Mouse (Mus musculus): ENCODE measurements at regions not wholly inside any gene's neighbourhood (a gene's known extent, or its start where the extent isn't known, plus 50 kb on each side); places are given as distances from the start of the nearest gene placed in this dataset.

GRCm38 (mm10) chr19:21214253-21214652, 57.8 kb upstream of the Zfand5 start:
- no peak for DNase-seq (ENCODE audit: low spot score)

GRCm38 (mm10) chr19:21193461-21193860, 78.6 kb upstream of the Zfand5 start:
- no peak for DNase-seq (ENCODE audit: low spot score)

- no peak for DNase-seq (ENCODE audit: low spot score)
Measured at GRCm38 (mm10) chr19:21192576-21192975, 79.5 kb upstream of the Zfand5 start.

GRCm38 (mm10) chr19:21189216-21189615, 82.9 kb upstream of the Zfand5 start:
- no peak for DNase-seq (ENCODE audit: low spot score)

DNA sequence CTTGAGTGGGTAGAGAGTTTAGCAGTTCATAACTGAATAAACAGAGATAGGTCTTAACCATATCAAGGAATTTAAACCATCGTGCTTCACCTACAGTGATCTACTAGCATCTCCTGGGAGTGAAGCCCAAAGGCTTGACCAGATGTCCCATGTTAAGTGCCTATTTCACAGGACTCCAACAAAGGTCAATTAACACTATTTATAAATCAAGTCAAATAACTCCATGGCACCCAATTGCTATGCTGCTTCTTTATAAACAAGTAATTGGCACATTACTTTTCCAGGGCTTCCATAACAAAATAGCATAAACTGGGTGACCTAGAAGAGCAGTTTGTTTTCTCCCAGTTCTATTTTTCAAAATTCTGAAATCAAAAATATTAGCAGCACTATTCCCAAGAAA, 85.4 kb upstream of the Zfand5 start:
- no peak for DNase-seq (ENCODE audit: low spot score)

DNA sequence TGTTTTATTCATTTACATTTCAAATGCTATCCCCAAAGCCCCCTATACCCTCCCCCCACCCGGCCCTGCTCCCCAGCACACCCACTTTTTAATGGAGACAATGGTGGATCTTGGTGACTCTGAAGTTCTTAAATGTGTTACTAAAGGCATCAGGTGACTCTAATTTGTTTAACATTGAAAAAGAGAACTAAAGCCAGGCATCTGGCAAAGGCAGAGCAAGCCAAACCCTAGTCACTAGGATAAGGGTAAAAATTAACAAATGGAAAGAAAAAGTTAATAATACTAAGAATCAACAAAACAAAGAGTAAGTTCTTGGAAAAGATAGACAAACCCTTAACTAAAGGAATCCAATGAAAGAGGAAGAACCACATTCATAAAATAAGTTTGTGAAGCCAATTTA, 86.1 kb upstream of the Zfand5 start:
- no peak for DNase-seq (ENCODE audit: low spot score)

DNA sequence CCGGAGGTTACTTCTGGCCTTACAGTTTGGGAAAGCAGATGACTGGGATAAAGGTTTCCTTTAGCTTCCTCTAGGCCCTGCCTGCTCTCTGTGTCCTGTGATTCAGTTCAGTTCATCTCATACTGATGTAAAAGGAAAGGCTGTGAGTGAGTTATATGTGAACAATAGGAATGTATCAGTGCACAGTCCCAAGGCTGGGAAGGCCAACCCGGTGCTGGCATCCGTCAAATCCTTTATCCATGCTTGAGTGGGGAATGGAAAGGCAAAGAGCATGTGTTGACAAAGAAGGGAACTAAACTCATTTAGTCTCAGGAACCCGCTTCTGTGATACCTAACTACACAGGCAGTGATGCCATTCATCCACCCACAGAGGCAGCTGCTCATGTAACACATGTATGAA, 89.0 kb upstream of the Zfand5 start:
- no peak for DNase-seq (ENCODE audit: low spot score)

DNA sequence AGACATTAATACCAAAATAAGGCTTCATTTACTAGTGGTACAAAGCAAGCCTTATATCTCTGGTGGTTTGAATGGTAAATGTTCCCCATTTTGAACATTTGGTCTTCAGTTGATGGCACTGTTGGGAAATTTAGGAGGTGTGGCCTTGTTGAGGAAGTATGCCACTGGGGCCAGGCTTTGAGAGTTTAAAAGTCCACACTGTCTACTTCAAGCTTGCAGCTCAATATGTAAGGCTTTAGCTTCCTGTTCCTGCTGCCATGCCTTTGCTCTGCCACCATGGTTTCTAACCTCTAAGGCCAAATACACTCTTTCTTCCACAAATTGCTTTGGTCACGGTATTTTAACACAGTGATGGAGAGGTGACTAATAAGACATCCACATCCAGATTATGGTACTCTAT, 92.2 kb upstream of the Zfand5 start:
- no peak for DNase-seq (ENCODE audit: low spot score)

DNA sequence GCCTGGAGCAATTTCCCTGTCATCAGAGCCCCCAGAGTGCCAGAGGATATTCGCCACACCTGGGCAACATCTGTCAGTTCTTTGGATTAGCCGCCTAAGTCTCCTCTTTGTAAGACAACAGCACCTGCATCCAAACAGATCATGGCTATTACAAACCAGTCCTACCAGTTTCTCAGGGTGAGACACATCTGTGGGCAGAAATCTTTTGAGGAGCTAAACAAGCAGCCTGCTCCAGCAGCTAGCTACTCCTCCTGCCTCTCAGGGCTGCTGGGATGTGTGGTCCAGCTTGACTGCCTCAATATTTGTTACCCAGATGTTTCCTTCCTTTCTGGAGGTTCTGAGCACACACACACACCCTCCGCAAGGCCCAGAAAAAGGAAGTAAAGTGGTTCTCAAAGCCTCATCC, 96.6 kb upstream of the Zfand5 start:
- no peak for DNase-seq (ENCODE audit: low spot score)

DNA sequence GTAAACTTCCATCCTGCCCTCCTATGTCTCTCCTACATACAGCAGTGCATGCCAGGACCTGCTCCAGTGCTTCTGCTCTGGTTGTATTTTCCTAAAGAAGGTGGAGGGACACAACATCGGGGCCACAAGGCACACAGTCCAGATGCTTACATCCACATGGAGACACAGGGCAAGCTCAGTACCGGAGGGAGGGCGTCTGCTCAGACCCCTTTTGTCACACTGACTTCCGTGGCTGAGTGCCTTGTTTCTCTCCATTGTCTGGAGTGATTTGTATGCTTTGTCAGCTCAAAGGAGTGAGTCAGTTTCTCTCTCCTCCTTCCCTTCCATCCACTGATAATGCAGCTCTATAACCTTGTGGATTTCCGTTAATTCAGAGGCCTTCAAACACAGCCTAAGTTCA, 97.4 kb upstream of the Zfand5 start:
- no peak for DNase-seq (ENCODE audit: low spot score)

DNA sequence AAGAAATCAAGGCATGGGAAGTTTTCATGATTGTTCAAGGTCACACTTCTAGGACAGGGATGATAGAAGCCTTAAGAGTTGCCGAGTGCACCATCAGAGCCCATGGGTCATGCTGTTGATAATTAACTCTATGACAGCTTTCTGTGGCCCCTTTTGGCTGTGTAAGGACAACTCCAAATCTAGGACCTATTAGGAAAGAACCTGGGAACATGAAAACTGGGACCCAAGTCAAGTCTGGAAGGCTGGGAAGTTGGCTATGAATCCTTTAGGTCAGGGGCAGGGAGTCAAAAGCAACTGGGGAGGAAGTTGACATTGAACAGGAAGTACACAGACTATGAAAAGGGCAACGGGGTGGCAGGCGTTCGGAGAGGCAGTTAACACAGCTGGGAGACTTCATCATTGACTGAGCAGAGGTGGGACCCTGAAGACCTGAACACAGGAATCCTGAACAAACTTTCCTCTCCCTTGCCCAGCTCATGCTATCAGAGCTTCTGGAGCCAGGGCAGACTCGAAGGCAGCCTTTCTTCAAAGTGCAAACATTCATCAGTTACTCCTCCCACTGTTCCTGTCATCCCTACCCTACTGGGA, 98.1 kb upstream of the Zfand5 start:
- DNase-seq (ENCODE audit: low spot score) = no peak

DNA sequence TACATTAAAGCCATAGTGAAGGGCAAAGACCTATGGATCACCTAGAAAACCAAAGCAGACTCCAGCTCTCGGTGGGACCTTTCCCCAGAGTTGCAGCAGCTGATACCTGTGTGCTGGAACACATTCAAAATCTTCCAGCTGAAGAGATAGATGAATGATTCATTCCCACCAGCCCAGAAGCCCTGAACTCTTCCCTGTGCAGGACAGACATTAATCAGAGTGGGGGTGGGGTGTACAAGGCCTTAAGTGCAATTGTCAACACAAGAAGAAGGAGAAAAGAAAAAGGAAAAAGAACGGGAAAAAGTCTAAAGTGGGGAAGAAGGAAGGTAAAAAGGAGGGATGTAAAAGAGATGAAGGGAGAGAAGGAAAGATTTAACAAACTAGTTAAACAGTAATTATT, 100.9 kb upstream of the Zfand5 start:
- DNase-seq (ENCODE audit: low spot score) = no peak

GRCm38 (mm10) chr19:21170785-21171184, 101.3 kb upstream of the Zfand5 start:
- no peak for DNase-seq (ENCODE audit: low spot score)

- no peak for DNase-seq (ENCODE audit: low spot score)
Measured at GRCm38 (mm10) chr19:21166939-21167338, 105.1 kb upstream of the Zfand5 start.

GRCm38 (mm10) chr19:21166465-21166860, 105.6 kb upstream of the Zfand5 start:
- DNase-seq (ENCODE audit: low spot score) = no peak

DNA sequence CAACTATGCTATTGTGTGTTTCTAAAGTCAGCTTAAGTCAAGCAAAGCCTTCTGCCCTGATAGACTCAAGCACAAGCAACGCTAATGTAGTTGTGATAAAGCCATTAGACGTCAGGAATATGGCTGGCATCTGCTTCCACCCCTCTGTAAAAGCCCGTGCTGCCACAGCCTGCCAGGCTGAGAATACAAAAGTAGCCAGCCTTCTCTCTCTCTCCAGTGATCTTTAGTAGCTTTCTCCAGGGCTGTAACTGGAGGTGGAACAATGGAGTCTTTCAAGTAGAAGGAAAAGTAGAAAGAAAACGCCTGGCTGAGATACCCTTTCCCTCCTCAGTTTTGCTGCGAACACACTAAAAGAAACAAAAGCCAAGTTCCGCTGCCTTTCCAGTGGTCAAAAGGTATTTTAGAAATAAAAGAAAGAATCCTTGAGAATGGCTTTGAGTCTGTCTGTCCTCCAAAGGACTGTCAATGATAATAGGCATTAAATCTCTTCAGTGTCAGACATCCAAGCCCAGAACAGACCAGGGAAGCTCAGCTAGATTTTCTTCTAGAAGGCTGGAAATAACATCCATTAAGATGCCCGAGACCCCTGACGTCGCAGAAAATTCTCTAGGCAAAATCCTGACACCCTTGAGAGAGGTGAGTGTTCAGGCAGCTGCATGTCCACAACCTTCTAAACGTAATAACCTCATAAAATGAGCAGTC, 106.2 kb upstream of the Zfand5 start:
- DNase-seq (ENCODE audit: low spot score) = no peak

GRCm38 (mm10) chr19:21163978-21164377, 108.1 kb upstream of the Zfand5 start:
- no peak for DNase-seq (ENCODE audit: low spot score)

DNA sequence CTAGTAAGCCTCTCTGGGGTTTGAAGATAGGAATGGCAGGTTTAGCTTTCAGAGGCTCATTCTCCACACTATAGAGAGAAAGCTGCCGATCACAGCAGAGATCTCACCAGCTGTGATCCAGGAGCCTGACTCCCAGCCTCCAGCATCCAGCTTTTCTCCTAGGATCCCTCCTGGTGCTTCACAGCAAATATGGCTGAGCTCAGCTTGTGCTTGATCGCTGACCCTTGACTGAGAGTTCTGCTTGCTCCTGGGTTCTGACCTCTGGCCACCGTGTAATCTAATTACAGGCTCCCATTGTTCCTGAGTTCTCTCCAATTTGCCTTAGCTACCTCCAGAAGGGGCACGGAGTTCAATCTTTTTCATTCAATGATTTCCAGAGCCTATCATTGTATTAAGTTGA, 111.1 kb upstream of the Zfand5 start:
- no peak for DNase-seq (ENCODE audit: low spot score)

GRCm38 (mm10) chr19:21159189-21160137, 112.6 kb upstream of the Zfand5 start:
- no peak for DNase-seq (ENCODE audit: low spot score)

DNA sequence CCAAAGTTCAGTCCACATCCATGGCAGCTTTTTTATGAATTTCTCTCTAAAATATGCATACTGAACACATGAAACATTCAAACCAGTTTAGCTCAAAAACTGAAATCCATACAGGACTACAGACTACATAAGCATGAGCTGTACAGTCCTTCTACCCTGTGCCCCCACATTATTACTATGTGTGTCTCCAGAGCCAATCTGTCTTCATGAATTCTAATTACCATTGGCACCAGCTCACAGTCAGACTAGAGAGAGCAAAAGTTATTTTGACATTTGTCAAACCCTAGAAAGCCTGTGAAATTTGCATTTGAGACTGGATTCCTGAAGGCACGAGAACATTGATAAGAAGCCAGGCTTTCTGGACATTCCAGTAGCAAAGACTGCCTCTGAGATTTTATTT, 117.9 kb upstream of the Zfand5 start:
- no peak for DNase-seq (ENCODE audit: low spot score)

GRCm38 (mm10) chr19:21152027-21152426, 120.1 kb upstream of the Zfand5 start:
- no peak for DNase-seq (ENCODE audit: low spot score)

GRCm38 (mm10) chr19:21150849-21151248, 121.2 kb upstream of the Zfand5 start:
- DNase-seq (ENCODE audit: low spot score) = no peak

- no peak for DNase-seq (ENCODE audit: low spot score)
Measured at GRCm38 (mm10) chr19:21150241-21150640, 121.8 kb upstream of the Zfand5 start.
